Comparison of ENCODE assay signal across 9 mouse cellular contexts in the genomic region with DNA sequence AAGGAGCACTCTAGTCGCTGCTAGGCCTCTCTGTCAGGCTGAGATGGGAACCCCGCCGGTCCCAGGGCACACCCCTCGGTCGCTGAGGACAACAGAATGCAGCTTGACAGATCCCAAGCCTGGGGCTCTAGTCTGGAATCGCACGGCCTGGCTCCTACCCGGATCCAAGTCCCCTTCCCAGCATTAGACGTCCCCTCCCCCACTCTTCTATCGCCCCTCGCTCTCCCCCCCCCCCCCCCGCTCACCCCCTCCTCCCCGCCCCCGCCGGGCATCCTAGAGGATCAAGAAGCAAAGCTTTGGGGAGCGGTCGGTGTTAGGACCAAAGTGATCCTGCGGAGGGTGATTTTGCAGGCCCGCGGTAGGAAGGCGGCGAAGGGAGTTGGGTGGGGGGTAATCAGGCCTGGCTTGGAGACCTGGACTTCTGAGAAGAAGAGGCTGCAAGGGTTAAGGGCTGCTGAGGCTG. TPM values are rescaled to one million over a fixed set of nuclear protein-coding genes. Genes with fewer than 3 reads are reported as not detected.
DNase-seq lines count a peak whose midpoint lies in the region; ATAC-seq and TF ChIP-seq lines count a peak whose summit lies in the region.
"Had no signal": no experiment of that assay in that cellular context is flagged by ENCODE, and none has a peak within 500 bp of the region (broad histone marks: within the 10 kb centered on the region; RNA-seq: fewer than 3 reads in every experiment).

No protein-coding gene starts in this region.

- peak; percentile 6 to 9 for DNase-seq in kidney, adult 8-10 months
- DNase-seq in kidney, adult 11 months, result no peak
- peak; percentile 22 for DNase-seq in Muller cell, postnatal 12 days (ENCODE audit: inconsistent ontology term)
- DNase-seq in embryonic facial prominence, embryonic 14.5 days (ENCODE audit: low spot score), result peak; percentile 34
- peak; percentile 69 for DNase-seq in hindbrain, postnatal 0 days (ENCODE audit: low spot score)
- peak; percentile 39 for DNase-seq in lung, postnatal 36 days
- DNase-seq in layer of hippocampus, postnatal 14 days (ENCODE audit: low spot score in 2 of 2), result no peak
- no peak for DNase-seq in T-cell, adult 2 months (ENCODE audit: low spot score)

- H3K9ac ChIP-seq in embryonic facial prominence, embryonic 14.5 days (ENCODE audit: low read depth, low read length), result peak overlapping the region; percentile 75
- peak overlapping the region; percentile 91 for H3K9ac ChIP-seq in hindbrain, postnatal 0 days (replicated peaks; ENCODE audit: low read length)

- ATAC-seq in embryonic facial prominence, embryonic 14.5 days (ENCODE audit: low read depth), result peak; percentile 65; the same call in 1 of the 2 replicates
- ATAC-seq in hindbrain, postnatal 0 days, result peak; percentile 59

- no peaks in the 10 kb centered on the region for H3K36me3 ChIP-seq in embryonic facial prominence, embryonic 14.5 days (ENCODE audit: control insufficient read depth, insufficient read depth, low read length)
- H3K36me3 ChIP-seq in hindbrain, postnatal 0 days (ENCODE audit: insufficient read depth, low read length), result no peaks in the 10 kb centered on the region

- H3K4me1 ChIP-seq in embryonic facial prominence, embryonic 14.5 days (ENCODE audit: control insufficient read depth, insufficient read depth, low read length), result 0 out of 2 replicates have a peak, but pooled peaks cover 11% of the 10 kb centered on the region
- H3K4me1 ChIP-seq in hindbrain, postnatal 0 days (ENCODE audit: insufficient read depth, low read length), result peaks cover 13% of the 10 kb centered on the region

- H3K27me3 ChIP-seq in embryonic facial prominence, embryonic 14.5 days (replicated peaks; ENCODE audit: control insufficient read depth, insufficient read depth, low read length), result no peaks in the 10 kb centered on the region
- no peaks in the 10 kb centered on the region for H3K27me3 ChIP-seq in hindbrain, postnatal 0 days (ENCODE audit: insufficient read depth, low read length)

- no peaks in the 10 kb centered on the region for H3K9me3 ChIP-seq in embryonic facial prominence, embryonic 14.5 days (ENCODE audit: control insufficient read depth, low read length)
- H3K9me3 ChIP-seq in hindbrain, postnatal 0 days (ENCODE audit: low read length), result no peaks in the 10 kb centered on the region

- H3K4me2 ChIP-seq in embryonic facial prominence, embryonic 14.5 days (ENCODE audit: low read depth, low read length), result peak overlapping the region; percentile 79
- peak overlapping the region; percentile 73 for H3K4me2 ChIP-seq in hindbrain, postnatal 0 days (ENCODE audit: low read depth, low read length)

- no peak for TF ChIP-seq CTCF in hindbrain, postnatal 0 days (IDR thresholded peaks at IDR 0.05; ENCODE audit: low read depth)

- H3K4me3 ChIP-seq in embryonic facial prominence, embryonic 14.5 days (ENCODE audit: low read depth, low read length), result peak overlapping the region; percentile 76
- peak overlapping the region; percentile 90 for H3K4me3 ChIP-seq in hindbrain, postnatal 0 days (ENCODE audit: low read length)

- peak overlapping the region; percentile 74 for H3K27ac ChIP-seq in embryonic facial prominence, embryonic 14.5 days (replicated peaks; ENCODE audit: low read depth, low read length)
- H3K27ac ChIP-seq in hindbrain, postnatal 0 days, result peak overlapping the region; percentile 98

- 0% methylated on average over 11 of the region's 22 CpGs for WGBS in embryonic facial prominence, embryonic 14.5 days
- under 1% methylated on average over 17 of the region's 22 CpGs for WGBS in hindbrain, postnatal 0 days

RNA-seq across cellular contexts. Expression of a gene that starts 0.8 kb away (rescaled TPM):
- 45.6 and 48.2 TPM in 2 replicates for polyA plus RNA-seq in embryonic facial prominence, embryonic 14.5 days (2014; fragmentation: Nextera tagmentation; extraction: Ambion mirVana)
- total RNA-seq in hindbrain, postnatal 0 days (2014; rRNA removed), result 512 and 570 TPM in 2 replicates
- polyA plus RNA-seq in hindbrain, postnatal 0 days (2015; fragmentation: Nextera tagmentation; extraction: Ambion mirVana), result 306 and 307 TPM in 2 replicates
- 100 to 1,000 TPM; 368 to 375 TPM for total RNA-seq in layer of hippocampus, postnatal 14 days (2021)

RNA-seq across cellular contexts. Expression of a gene that starts 19.3 kb away (rescaled TPM):
- polyA plus RNA-seq in embryonic facial prominence, embryonic 14.5 days (2014; fragmentation: Nextera tagmentation; extraction: Ambion mirVana), result 0.38 and 0.40 TPM in 2 replicates
- 0.36 TPM in 1 of 2 replicates, not detected in the other for total RNA-seq in hindbrain, postnatal 0 days (2014; rRNA removed)
- 0.11 TPM in 1 of 2 replicates, not detected in the other for polyA plus RNA-seq in hindbrain, postnatal 0 days (2015; fragmentation: Nextera tagmentation; extraction: Ambion mirVana)
- not detected for total RNA-seq in layer of hippocampus, postnatal 14 days (2021)
- total RNA-seq: left cerebral cortex, postnatal 10 days had no signal

RNA-seq across cellular contexts. Expression of a gene that starts 26.5 kb away (rescaled TPM):
- 51.8 and 54.6 TPM in 2 replicates for polyA plus RNA-seq in embryonic facial prominence, embryonic 14.5 days (2014; fragmentation: Nextera tagmentation; extraction: Ambion mirVana)
- 177 and 178 TPM in 2 replicates for total RNA-seq in hindbrain, postnatal 0 days (2014; rRNA removed)
- polyA plus RNA-seq in hindbrain, postnatal 0 days (2015; fragmentation: Nextera tagmentation; extraction: Ambion mirVana), result 103 and 108 TPM in 2 replicates
- total RNA-seq in layer of hippocampus, postnatal 14 days (2021), result 10 to 100 TPM; 90.1 to 93.9 TPM

RNA-seq across cellular contexts. Expression of a gene that starts 52.7 kb away (rescaled TPM):
- 31.2 and 32.8 TPM in 2 replicates for polyA plus RNA-seq in embryonic facial prominence, embryonic 14.5 days (2014; fragmentation: Nextera tagmentation; extraction: Ambion mirVana)
- 169 and 174 TPM in 2 replicates for total RNA-seq in hindbrain, postnatal 0 days (2014; rRNA removed)
- 97.9 and 106 TPM in 2 replicates for polyA plus RNA-seq in hindbrain, postnatal 0 days (2015; fragmentation: Nextera tagmentation; extraction: Ambion mirVana)
- total RNA-seq in layer of hippocampus, postnatal 14 days (2021), result 100 to 1,000 TPM; 136 to 145 TPM

RNA-seq across cellular contexts. Expression of a gene that starts 59.2 kb away (rescaled TPM):
- polyA plus RNA-seq in embryonic facial prominence, embryonic 14.5 days (2014; fragmentation: Nextera tagmentation; extraction: Ambion mirVana), result 183 and 216 TPM in 2 replicates
- total RNA-seq in hindbrain, postnatal 0 days (2014; rRNA removed), result 49.6 and 63.9 TPM in 2 replicates
- polyA plus RNA-seq in hindbrain, postnatal 0 days (2015; fragmentation: Nextera tagmentation; extraction: Ambion mirVana), result 179 and 181 TPM in 2 replicates
- total RNA-seq in layer of hippocampus, postnatal 14 days (2021), result 10 to 100 TPM; 82.3 to 87.2 TPM

Comparison
In these comparisons a context has a peak if more than half of its experiments do, and no peak if none do; other contexts are left out.
1. DNase-seq: peak in kidney, adult 8-10 months (2 of 2), Muller cell, postnatal 12 days (single experiment), embryonic facial prominence, embryonic 14.5 days (single experiment), hindbrain, postnatal 0 days (single experiment) and lung, postnatal 36 days (single experiment); none in kidney, adult 11 months (single experiment), layer of hippocampus, postnatal 14 days (0 of 2) and T-cell, adult 2 months (single experiment).